Mouse (Mus musculus): ENCODE results near the gene Tmed10. TPM values are rescaled to one million over a fixed set of nuclear protein-coding genes. Genes with fewer than 3 reads are reported as not detected.

Gene Tmed10
- polyA plus RNA-seq, 1 experiment from 2014 or later: 319 TPM

DNA sequence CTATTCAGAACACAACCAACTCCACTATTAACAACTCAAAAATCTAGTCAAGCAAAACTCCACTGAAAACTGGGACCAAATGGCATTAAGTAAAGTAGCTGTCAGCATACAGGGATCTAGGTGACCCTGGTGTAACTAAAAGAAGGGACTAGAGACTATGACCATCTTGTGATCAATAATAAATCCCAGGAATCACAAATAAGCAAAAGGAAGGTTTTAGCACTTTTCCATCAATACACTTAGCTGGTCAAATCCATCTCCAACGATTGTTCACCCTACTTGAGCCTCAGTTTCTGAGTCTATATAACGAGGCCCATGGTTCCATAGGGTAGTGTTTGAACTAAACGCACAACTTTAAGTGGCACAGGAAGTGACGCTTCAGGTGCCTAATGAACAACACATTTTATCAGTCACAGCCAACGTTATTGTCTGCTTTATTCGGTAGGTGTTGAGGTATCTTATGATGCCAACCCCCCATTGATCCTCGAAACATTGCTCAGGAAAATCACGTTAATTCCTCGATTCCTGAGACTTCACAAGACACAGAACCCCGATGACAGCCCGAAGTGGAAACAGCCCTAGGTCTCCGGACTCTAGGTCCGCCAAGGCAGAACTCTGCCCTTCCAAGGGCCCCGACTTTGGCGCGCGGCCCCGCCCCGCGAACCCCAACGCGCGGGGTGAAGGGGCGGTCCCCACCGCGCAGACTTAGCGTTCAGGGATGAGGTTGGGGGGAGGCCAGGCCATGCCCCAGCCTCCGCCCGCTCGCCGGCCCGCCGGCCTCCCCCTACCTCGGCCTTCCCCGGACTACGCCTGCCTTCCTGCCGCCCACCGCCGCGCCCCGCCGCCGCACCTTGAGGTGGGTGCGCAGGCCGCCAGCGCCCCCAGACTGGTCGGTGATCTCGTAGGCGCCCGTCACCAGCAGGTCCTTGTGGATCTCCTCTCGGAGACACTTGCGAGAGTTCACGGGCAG, 771 bp downstream of the Tmed10 start:
- peak overlapping the region; percentile 75 for H3K4me3 ChIP-seq
- under 1% methylated on average over 53 of the region's 53 CpGs for WGBS
- peak overlapping the region; percentile 79 for H3K27ac ChIP-seq (ENCODE audit: poor library complexity, severe bottlenecking)
- peak overlapping the region; percentile 85 for H3K9ac ChIP-seq
- no peaks in the 10 kb centered on the region for H3K36me3 ChIP-seq
- peaks cover 26% of the 10 kb centered on the region for H3K4me1 ChIP-seq (replicated peaks)
- peak; percentile 86 for ATAC-seq (ENCODE audit: insufficient number of reproducible peaks, low FRiP score)
- peak overlapping the region; percentile 81 for H3K4me2 ChIP-seq
- H3K27me3 ChIP-seq (replicated peaks): no peaks in the 10 kb centered on the region
- H3K9me3 ChIP-seq (replicated peaks): no peaks in the 10 kb centered on the region

DNA sequence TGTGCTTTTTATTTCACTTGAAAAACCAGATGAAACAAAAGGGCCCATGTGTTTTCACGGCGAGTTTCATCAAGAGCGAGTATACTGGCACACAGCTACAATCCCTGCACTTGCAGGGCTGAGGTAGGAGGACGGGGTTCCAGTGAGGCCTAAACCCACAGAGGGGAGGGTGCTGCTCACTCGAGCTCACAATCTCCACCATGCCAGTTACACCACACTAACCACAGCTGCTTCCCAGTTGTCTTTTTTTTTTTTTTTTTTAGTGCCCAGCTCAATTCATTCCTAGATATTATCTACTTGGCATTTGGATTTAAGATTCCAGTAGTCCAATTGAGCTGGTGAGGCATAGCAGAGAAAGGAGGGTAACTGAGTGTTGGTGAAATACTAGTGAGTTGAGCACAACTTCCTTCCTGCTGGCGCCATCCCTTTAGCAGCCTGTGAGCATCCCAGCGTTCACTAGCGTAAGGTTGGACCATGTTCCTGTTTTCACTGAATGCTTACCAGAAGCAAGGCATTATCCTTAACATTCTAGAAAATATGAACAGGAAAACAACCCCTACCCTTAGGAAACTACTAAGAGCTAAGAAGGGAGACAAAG, 2.5 kb downstream of the Tmed10 start:
- Histone ChIP-seq H3K36me3 (no peaks in the 10 kb centered on the region), H3K27ac (ENCODE audit: poor library complexity, severe bottlenecking) (no peak overlapping the region), H3K9ac (no peak overlapping the region), H3K27me3 (replicated peaks) (no peaks in the 10 kb centered on the region), H3K9me3 (replicated peaks) (no peaks in the 10 kb centered on the region), H3K4me2 (0 out of 2 replicates have a peak overlapping the region, but pooled peaks have one; percentile 81), H3K4me3 (no peak overlapping the region), H3K4me1 (replicated peaks) (peaks cover 37% of the 10 kb centered on the region)
- 74% methylated on average over 8 of the region's 8 CpGs for WGBS
- no peak for ATAC-seq (ENCODE audit: insufficient number of reproducible peaks, low FRiP score)

DNA sequence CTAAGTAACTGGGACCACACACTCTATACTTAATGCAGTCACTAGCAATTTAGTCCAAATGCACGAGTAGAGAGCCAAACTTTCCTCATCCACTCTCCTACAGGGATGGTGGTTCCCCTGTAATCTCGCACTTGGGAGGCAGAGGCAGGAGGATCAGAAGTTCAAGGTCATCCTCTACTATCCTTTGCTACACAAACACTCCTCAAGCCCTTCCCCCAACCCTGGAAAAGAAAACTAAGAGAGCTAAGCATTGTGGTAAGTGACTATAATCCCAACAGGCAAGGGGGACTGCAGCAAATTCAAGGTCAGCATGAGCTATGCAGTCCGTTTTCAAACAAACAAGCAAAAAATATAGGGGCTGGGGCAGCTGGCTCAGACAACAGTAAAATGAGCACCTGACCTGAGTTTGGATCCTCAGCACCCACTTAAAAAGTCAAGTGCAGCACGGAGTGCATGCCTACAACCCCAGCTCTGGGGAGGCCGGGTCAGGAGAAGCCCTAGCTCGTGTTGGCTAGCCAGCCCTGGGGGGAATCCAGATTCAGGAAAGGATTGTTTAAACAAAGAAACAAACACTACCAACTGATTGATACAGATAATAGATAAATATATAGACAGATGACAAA, 6.1 kb downstream of the Tmed10 start:
- H3K27me3 ChIP-seq (replicated peaks): no peaks in the 10 kb centered on the region

DNA sequence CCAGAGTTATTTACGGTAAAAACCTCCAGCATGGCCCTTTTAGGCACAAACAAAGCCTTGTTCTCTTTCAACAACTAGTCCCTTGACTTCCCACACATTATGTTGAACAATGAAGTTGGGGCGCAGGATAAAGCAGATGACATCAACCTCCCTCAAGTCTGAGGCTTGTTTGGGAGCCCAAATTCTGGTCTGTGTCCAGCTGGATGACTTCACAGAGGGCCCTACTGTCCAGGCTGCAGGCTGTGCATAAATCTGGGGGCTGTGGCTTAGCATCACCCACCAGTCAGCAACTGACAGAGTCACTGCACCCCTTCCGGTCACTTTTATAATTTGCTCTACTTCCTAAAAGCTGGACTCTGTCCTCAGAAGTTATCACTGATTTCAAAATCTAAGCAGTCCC, 8.4 kb downstream of the Tmed10 start:
- H3K27ac ChIP-seq (ENCODE audit: poor library complexity, severe bottlenecking): no peak overlapping the region

More for the DNA sequence above, 6.1 kb downstream of the Tmed10 start:
- H3K9ac ChIP-seq: no peak overlapping the region
- H3K9me3 ChIP-seq (replicated peaks): no peaks in the 10 kb centered on the region
- ATAC-seq (ENCODE audit: insufficient number of reproducible peaks, low FRiP score): no peak
- WGBS: 63% methylated on average over 6 of the region's 6 CpGs
- 0 out of 2 replicates have a peak overlapping the region, but pooled peaks have one; percentile 8 for H3K27ac ChIP-seq (ENCODE audit: poor library complexity, severe bottlenecking)
- H3K36me3 ChIP-seq: 0 out of 2 replicates have a peak, but pooled peaks cover under 1% of the 10 kb centered on the region
- H3K4me2 ChIP-seq: no peak overlapping the region
- H3K4me1 ChIP-seq (replicated peaks): peaks cover 53% of the 10 kb centered on the region
- no peak overlapping the region for H3K4me3 ChIP-seq

DNA sequence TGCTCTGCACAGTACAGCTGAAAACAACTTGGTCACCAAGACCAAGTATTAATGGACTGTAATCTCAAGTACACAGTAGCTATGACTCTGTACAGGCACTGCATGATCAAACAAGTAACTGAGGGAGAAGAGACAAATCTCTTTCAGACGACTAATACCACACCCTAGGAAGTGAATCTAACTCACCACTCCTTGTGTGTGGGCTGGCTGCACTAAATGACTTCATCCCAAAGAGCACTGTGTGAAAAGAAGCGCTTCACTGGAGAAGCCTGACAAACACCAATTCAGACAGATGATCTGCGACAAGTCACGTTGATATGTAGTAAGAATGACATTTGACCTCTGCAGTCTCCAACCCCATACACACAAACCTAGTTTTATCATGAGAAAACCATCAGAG, 12.1 kb downstream of the Tmed10 start:
- H3K27me3 ChIP-seq (replicated peaks): no peaks in the 10 kb centered on the region
- no peaks in the 10 kb centered on the region for H3K9me3 ChIP-seq (replicated peaks)
- no peak overlapping the region for H3K9ac ChIP-seq
- H3K4me2 ChIP-seq: no peak overlapping the region
- ATAC-seq (ENCODE audit: insufficient number of reproducible peaks, low FRiP score): no peak
- H3K4me1 ChIP-seq (replicated peaks): peaks cover 17% of the 10 kb centered on the region
- H3K36me3 ChIP-seq: peaks cover 11% of the 10 kb centered on the region; the same call in 1 of the 2 replicates
- no peak overlapping the region for H3K4me3 ChIP-seq
- WGBS: 75% methylated on average over 4 of the region's 4 CpGs
- no peak overlapping the region for H3K27ac ChIP-seq (ENCODE audit: poor library complexity, severe bottlenecking)

More for the DNA sequence above, 8.4 kb downstream of the Tmed10 start:
- Histone ChIP-seq H3K4me1 (replicated peaks) (peaks cover 41% of the 10 kb centered on the region), H3K27me3 (replicated peaks) (no peaks in the 10 kb centered on the region), H3K9ac (no peak overlapping the region), H3K4me3 (no peak overlapping the region), H3K36me3 (peaks cover 8% of the 10 kb centered on the region; the same call in 1 of the 2 replicates), H3K4me2 (no peak overlapping the region), H3K9me3 (replicated peaks) (no peaks in the 10 kb centered on the region)
- WGBS: 75% methylated on average over 3 of the region's 3 CpGs
- ATAC-seq (ENCODE audit: insufficient number of reproducible peaks, low FRiP score): no peak

DNA sequence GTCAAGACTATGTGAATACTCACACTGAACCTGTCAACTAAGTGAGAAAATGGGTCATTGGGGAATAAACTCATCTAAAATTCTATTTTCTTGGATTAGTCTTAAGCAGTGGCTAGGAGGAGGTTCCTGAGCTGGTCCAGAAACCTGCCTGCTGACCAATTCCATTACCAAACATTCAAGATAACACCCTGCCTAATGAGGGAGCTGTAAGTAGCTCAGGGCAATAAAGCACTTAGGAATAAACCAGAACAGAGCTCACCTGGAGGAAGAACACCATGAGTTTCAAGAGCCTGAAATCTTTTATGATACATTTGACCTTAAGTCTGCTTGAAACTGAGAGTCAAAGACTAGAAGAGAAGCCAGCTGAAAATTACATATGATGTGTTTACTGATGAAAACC, 13.1 kb downstream of the Tmed10 start:
- Histone ChIP-seq H3K4me1 (replicated peaks) (peaks cover 13% of the 10 kb centered on the region), H3K36me3 (peaks cover 11% of the 10 kb centered on the region; the same call in 1 of the 2 replicates), H3K4me2 (no peak overlapping the region), H3K27me3 (replicated peaks) (no peaks in the 10 kb centered on the region), H3K9ac (no peak overlapping the region), H3K27ac (ENCODE audit: poor library complexity, severe bottlenecking) (no peak overlapping the region), H3K4me3 (no peak overlapping the region), H3K9me3 (replicated peaks) (no peaks in the 10 kb centered on the region)
- ATAC-seq (ENCODE audit: insufficient number of reproducible peaks, low FRiP score): no peak

DNA sequence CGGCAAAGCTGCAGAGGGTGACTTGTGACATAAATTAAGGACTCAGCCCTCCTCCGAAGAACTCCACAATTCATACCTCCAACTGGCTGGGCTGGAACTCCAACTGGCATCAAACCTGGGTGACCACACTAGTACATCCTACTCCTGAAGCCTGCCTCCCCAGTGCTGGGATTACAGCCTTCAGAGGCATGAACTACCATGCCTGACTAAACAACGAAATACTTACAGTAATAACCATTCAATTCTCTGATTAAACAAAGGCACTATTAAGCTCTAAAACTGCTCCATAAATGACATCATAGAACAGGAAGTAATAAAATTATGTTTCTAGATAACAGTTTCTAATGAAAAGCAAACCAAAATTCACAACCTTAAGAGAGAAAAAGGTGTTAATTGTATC, 13.5 kb downstream of the Tmed10 start:
- Histone ChIP-seq H3K9me3 (replicated peaks) (no peaks in the 10 kb centered on the region), H3K4me1 (replicated peaks) (peaks cover 9% of the 10 kb centered on the region), H3K4me3 (no peak overlapping the region), H3K27me3 (replicated peaks) (no peaks in the 10 kb centered on the region), H3K4me2 (no peak overlapping the region), H3K36me3 (peaks cover 11% of the 10 kb centered on the region; the same call in 1 of the 2 replicates), H3K27ac (ENCODE audit: poor library complexity, severe bottlenecking) (no peak overlapping the region), H3K9ac (no peak overlapping the region)
- 86% methylated on average over 3 of the region's 3 CpGs for WGBS
- ATAC-seq (ENCODE audit: insufficient number of reproducible peaks, low FRiP score): no peak

DNA sequence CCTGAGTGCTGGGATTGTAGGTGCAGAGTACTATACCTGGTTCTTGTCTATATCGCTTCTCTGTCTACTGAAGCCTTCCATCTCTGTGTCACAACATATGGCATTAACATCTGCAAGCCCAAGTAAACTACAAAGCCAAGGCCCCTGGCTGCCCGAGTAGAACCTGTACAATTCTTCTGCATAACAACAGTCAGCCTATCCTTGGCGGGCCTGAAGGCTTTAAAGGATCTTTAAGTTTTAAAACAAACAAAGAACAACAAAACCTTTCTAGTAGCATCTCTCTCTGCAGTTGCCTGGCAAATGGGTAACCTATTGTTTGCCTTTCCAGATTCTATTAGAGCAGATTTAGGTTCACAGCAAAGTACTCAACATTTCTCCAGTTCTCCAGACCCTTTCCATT, 20.6 kb downstream of the Tmed10 start:
- WGBS: 93% methylated on average over 3 of the region's 3 CpGs
- H3K27ac ChIP-seq (ENCODE audit: poor library complexity, severe bottlenecking): no peak overlapping the region
- H3K4me1 ChIP-seq (replicated peaks): peaks cover 10% of the 10 kb centered on the region
- no peak for ATAC-seq (ENCODE audit: insufficient number of reproducible peaks, low FRiP score)
- no peak overlapping the region for H3K4me3 ChIP-seq
- peaks cover 24% of the 10 kb centered on the region for H3K36me3 ChIP-seq
- no peak overlapping the region for H3K9ac ChIP-seq
- H3K27me3 ChIP-seq (replicated peaks): no peaks in the 10 kb centered on the region
- H3K4me2 ChIP-seq: no peak overlapping the region
- no peaks in the 10 kb centered on the region for H3K9me3 ChIP-seq (replicated peaks)

DNA sequence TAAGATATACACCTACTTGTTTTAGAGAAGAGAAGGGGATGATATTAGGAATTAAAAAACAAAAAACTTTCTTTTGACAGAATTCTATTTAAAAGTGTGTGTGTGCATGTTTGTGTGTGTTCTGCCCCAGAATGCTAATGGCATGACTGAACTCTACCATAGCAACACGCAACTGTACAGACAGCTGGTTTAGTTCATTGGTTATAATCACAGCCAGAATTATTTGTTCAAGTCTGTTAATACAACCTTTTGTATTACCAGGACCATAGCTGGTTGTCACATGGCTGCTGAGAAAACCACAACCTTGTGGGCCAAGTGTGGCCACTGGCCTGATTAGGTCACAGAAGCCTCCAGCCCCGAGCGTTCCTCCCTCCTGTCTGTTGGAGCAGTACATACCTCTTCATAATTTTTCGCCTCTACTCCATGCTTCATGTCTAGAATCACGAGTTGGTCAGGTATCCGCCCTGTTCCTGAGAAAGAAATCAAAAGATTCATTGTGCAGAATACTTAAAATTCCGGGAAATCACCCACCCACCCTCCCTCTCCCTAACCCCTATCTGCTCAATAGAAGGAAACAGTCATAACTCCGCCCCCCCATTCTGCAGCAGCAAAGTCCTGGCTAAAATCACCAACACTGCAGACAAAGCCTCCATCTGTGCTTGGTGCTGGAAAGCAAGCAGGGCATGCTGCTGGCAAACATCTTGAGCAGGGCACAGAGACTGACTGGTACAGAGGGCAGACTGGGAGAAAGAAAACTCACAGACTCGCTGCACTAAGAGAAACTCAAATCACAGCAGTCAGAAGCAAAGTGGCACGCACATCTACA, 24.0 kb downstream of the Tmed10 start:
- ATAC-seq (ENCODE audit: insufficient number of reproducible peaks, low FRiP score): peak; percentile 65; the same call in 1 of the 2 replicates
- peak overlapping the region; percentile 78 for H3K27ac ChIP-seq (ENCODE audit: poor library complexity, severe bottlenecking)
- H3K27me3 ChIP-seq (replicated peaks): no peaks in the 10 kb centered on the region
- no peaks in the 10 kb centered on the region for H3K9me3 ChIP-seq (replicated peaks)
- peak overlapping the region; percentile 25; the same call in 1 of the 2 replicates for H3K4me2 ChIP-seq
- H3K4me3 ChIP-seq: no peak overlapping the region
- peaks cover 21% of the 10 kb centered on the region for H3K4me1 ChIP-seq (replicated peaks)
- 63% methylated on average over 10 of the region's 10 CpGs for WGBS
- peaks cover 34% of the 10 kb centered on the region for H3K36me3 ChIP-seq
- no peak overlapping the region for H3K9ac ChIP-seq

DNA sequence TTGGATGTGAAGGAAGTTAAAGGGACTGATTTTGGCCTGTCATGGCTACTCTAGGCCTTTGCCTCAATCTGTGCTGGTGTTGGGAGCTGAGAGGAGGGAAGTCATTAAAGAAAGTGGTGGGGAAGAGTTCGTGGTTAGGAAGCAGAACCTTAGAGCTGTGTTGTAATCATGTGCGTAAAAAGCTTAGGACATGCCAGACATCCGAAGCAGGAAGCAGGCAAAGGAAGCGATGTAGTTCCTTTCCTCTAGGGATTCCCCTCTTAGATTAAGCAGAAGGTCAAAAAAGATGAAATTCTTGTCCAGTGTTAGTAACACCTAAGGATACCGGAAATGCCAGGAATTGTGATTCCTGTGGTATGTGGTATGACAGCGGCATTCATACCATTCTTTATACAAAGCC, 26.3 kb downstream of the Tmed10 start:
- no peak for ATAC-seq (ENCODE audit: insufficient number of reproducible peaks, low FRiP score)
- H3K36me3 ChIP-seq: peaks cover 34% of the 10 kb centered on the region
- H3K9me3 ChIP-seq (replicated peaks): no peaks in the 10 kb centered on the region
- peaks cover 25% of the 10 kb centered on the region for H3K4me1 ChIP-seq (replicated peaks)
- WGBS: 64% methylated on average over 6 of the region's 6 CpGs
- H3K27ac ChIP-seq (ENCODE audit: poor library complexity, severe bottlenecking): no peak overlapping the region
- no peaks in the 10 kb centered on the region for H3K27me3 ChIP-seq (replicated peaks)
- H3K4me2 ChIP-seq: no peak overlapping the region
- no peak overlapping the region for H3K9ac ChIP-seq
- no peak overlapping the region for H3K4me3 ChIP-seq

All from heart, embryonic 12.5 days (tissue).